Mouse (Mus musculus) midbrain, embryonic 16.5 days (tissue): Measurements from ENCODE around the gene M1ap. TPM values are rescaled to one million over a fixed set of nuclear protein-coding genes. Genes with fewer than 3 reads are reported as not detected.

Source experiments
- ATAC-seq: fragments of 200-750 bp; cut with Nextera tagmentation; 2 replicates; pipeline ENCODE4 v1.8.0; 2017; ENCODE audit warnings: moderate TSS enrichment
- H3K27ac ChIP-seq: fragments of 300-500 bp; sonication (generic); 2 replicates; pipeline ENCODE4 v1.5.1; 2014; ENCODE audit warnings: mild to moderate bottlenecking, low read length, mixed read lengths
- H3K27me3 ChIP-seq: fragments of 300-500 bp; sonication (generic); 2 replicates; pipeline ENCODE4 v1.6.1; 2014; ENCODE audit warnings: low read depth, low read length, mixed read lengths; ENCODE audit not compliant: control insufficient read depth, insufficient read depth
- H3K36me3 ChIP-seq: fragments of 300-500 bp; sonication (generic); 2 replicates; pipeline ENCODE4 v1.6.1; 2014; ENCODE audit warnings: mild to moderate bottlenecking, low read length, moderate library complexity, mixed read lengths; ENCODE audit not compliant: control insufficient read depth, insufficient read depth
- H3K4me1 ChIP-seq: fragments of 300-500 bp; sonication (generic); 2 replicates; pipeline ENCODE4 v1.6.1; 2014; ENCODE audit warnings: mild to moderate bottlenecking, low read length, mixed read lengths; ENCODE audit not compliant: control insufficient read depth, insufficient read depth
- H3K4me2 ChIP-seq: fragments of 300-500 bp; sonication (generic); 2 replicates; pipeline ENCODE4 v1.6.1; 2014; ENCODE audit warnings: mild to moderate bottlenecking, low read length, mixed read lengths
- H3K4me3 ChIP-seq: fragments of 300-500 bp; sonication (generic); 2 replicates; pipeline ENCODE4 v1.5.1; 2014; ENCODE audit warnings: low read depth, mild to moderate bottlenecking, low read length, moderate library complexity, mixed read lengths
- H3K9ac ChIP-seq: fragments of 300-500 bp; sonication (generic); 2 replicates; pipeline ENCODE4 v1.6.1; 2014; ENCODE audit warnings: low read depth, low read length, mixed read lengths
- H3K9me3 ChIP-seq: fragments of 300-500 bp; sonication (generic); replicated peaks from 2 replicates; pipeline ENCODE4 v1.6.1; 2014; ENCODE audit warnings: mild to moderate bottlenecking, low read length, mixed read lengths; ENCODE audit not compliant: control insufficient read depth, poor library complexity, severe bottlenecking
- WGBS: fragments of 180-500 bp; shearing (Covaris S2); extraction: QIAGEN DNeasy Blood & Tissue Kit; methylation state at CpG from one replicate; pipeline ENCODE4 v1.1.7; 2014; 5-methylcytosine and 5-hydroxymethylcytosine counted together
- polyA plus RNA-seq: library from polyadenylated mRNA; unstranded; fragments of >200 nt; fragmentation: Nextera tagmentation; extraction: Ambion mirVana; gene quantifications from 2 replicates; pipeline ENCODE4 v1.2.1, GENCODE M21; 2015

Gene M1ap
- polyA plus RNA-seq, 1 experiment from 2014 or later, result not detected

- WGBS, result 83% methylated on average over 1 of the region's 1 CpGs
- H3K9ac ChIP-seq, result no peak overlapping the region
- no peaks in the 10 kb centered on the region for H3K36me3 ChIP-seq
- no peaks in the 10 kb centered on the region for H3K9me3 ChIP-seq
- H3K27ac ChIP-seq, result no peak overlapping the region
- no peak overlapping the region for H3K4me2 ChIP-seq
- no peaks in the 10 kb centered on the region for H3K27me3 ChIP-seq
- no peak for ATAC-seq
- no peak overlapping the region for H3K4me3 ChIP-seq
- no peaks in the 10 kb centered on the region for H3K4me1 ChIP-seq
Measured at GRCm38 (mm10) chr6:82961664-82962063, 15.0 kb downstream of the M1ap start.

GRCm38 (mm10) chr6:82969249-82970084 is 22.8 kb downstream of the M1ap start:
- Histone ChIP-seq H3K36me3 (no peaks in the 10 kb centered on the region), H3K4me1 (no peaks in the 10 kb centered on the region), H3K4me2 (no peak overlapping the region), H3K9me3 (no peaks in the 10 kb centered on the region), H3K4me3 (no peak overlapping the region), H3K9ac (no peak overlapping the region), H3K27ac (no peak overlapping the region), H3K27me3 (no peaks in the 10 kb centered on the region)
- no peak for ATAC-seq
- WGBS, result 78% methylated on average over 6 of the region's 6 CpGs

- no peak overlapping the region for H3K27ac ChIP-seq
- no peak overlapping the region for H3K4me2 ChIP-seq
- ATAC-seq, result peak; percentile 80; the same call in 1 of the 2 replicates
- no peaks in the 10 kb centered on the region for H3K36me3 ChIP-seq
- H3K4me1 ChIP-seq, result no peaks in the 10 kb centered on the region
- H3K9me3 ChIP-seq, result no peaks in the 10 kb centered on the region
- WGBS, result 13% methylated on average over 5 of the region's 5 CpGs
- no peak overlapping the region for H3K9ac ChIP-seq
- no peak overlapping the region for H3K4me3 ChIP-seq
- no peaks in the 10 kb centered on the region for H3K27me3 ChIP-seq
Measured at GRCm38 (mm10) chr6:82971031-82971430, 24.3 kb downstream of the M1ap start.

- H3K27me3 ChIP-seq, result no peaks in the 10 kb centered on the region
- H3K9me3 ChIP-seq, result no peaks in the 10 kb centered on the region
- ATAC-seq, result no peak
- H3K9ac ChIP-seq, result no peak overlapping the region
- no peak overlapping the region for H3K4me3 ChIP-seq
- no peaks in the 10 kb centered on the region for H3K4me1 ChIP-seq
- no peaks in the 10 kb centered on the region for H3K36me3 ChIP-seq
- no peak overlapping the region for H3K4me2 ChIP-seq
- no peak overlapping the region for H3K27ac ChIP-seq
- 56% methylated on average over 9 of the region's 9 CpGs for WGBS
Measured at GRCm38 (mm10) chr6:82987411-82987971, 40.8 kb downstream of the M1ap start.

- Histone ChIP-seq H3K9me3 (no peaks in the 10 kb centered on the region), H3K27me3 (no peaks in the 10 kb centered on the region), H3K9ac (no peak overlapping the region), H3K4me1 (peaks cover 2% of the 10 kb centered on the region; the same call in 1 of the 2 replicates), H3K4me2 (no peak overlapping the region), H3K36me3 (no peaks in the 10 kb centered on the region), H3K27ac (no peak overlapping the region), H3K4me3 (no peak overlapping the region)
- ATAC-seq, result no peak
- 39% methylated on average over 1 of the region's 1 CpGs for WGBS
Measured at GRCm38 (mm10) chr6:82993696-82994095, 47.0 kb downstream of the M1ap start.

- 74% methylated on average over 7 of the region's 7 CpGs for WGBS
- H3K4me1 ChIP-seq, result peaks cover 2% of the 10 kb centered on the region; the same call in 1 of the 2 replicates
- ATAC-seq, result no peak
- no peak overlapping the region for H3K27ac ChIP-seq
- no peak overlapping the region for H3K4me3 ChIP-seq
- no peaks in the 10 kb centered on the region for H3K36me3 ChIP-seq
- no peaks in the 10 kb centered on the region for H3K9me3 ChIP-seq
- H3K4me2 ChIP-seq, result no peak overlapping the region
- no peaks in the 10 kb centered on the region for H3K27me3 ChIP-seq
- H3K9ac ChIP-seq, result no peak overlapping the region
Measured at GRCm38 (mm10) chr6:82994372-82994771, 47.7 kb downstream of the M1ap start.

GRCm38 (mm10) chr6:82996740-82997315 is 50.1 kb downstream of the M1ap start:
- H3K4me3 ChIP-seq, result peak overlapping the region; percentile 7; the same call in 1 of the 2 replicates
- ATAC-seq, result peak; percentile 98
- H3K27me3 ChIP-seq, result no peaks in the 10 kb centered on the region
- WGBS, result 13% methylated on average over 11 of the region's 11 CpGs
- H3K9me3 ChIP-seq, result no peaks in the 10 kb centered on the region
- H3K9ac ChIP-seq, result peak overlapping the region; percentile 48; the same call in 1 of the 2 replicates
- peaks cover 2% of the 10 kb centered on the region; the same call in 1 of the 2 replicates for H3K4me1 ChIP-seq
- H3K4me2 ChIP-seq, result peak overlapping the region; percentile 37; the same call in 1 of the 2 replicates
- H3K36me3 ChIP-seq, result no peaks in the 10 kb centered on the region
- 0 out of 2 replicates have a peak overlapping the region, but pooled peaks have one; percentile 6 for H3K27ac ChIP-seq

- no peaks in the 10 kb centered on the region for H3K9me3 ChIP-seq
- H3K4me3 ChIP-seq, result no peak overlapping the region
- H3K4me2 ChIP-seq, result no peak overlapping the region
- no peak overlapping the region for H3K27ac ChIP-seq
- H3K27me3 ChIP-seq, result no peaks in the 10 kb centered on the region
- H3K36me3 ChIP-seq, result no peaks in the 10 kb centered on the region
- H3K4me1 ChIP-seq, result peaks cover 2% of the 10 kb centered on the region; the same call in 1 of the 2 replicates
- WGBS, result 49% methylated on average over 7 of the region's 7 CpGs
- no peak for ATAC-seq
- no peak overlapping the region for H3K9ac ChIP-seq
Measured at GRCm38 (mm10) chr6:82997511-82998102, 50.9 kb downstream of the M1ap start.
